In genomic region chr7:29259781-29260730, GRCm38 (mm10) we compare ENCODE assay signal across 14 mouse cellular contexts. TPM values are rescaled to one million over a fixed set of nuclear protein-coding genes. Genes with fewer than 3 reads are reported as not detected.
DNase-seq lines count a peak whose midpoint lies in the region; ATAC-seq lines count a peak whose summit lies in the region.
"Had no signal": no experiment of that assay in that cellular context is flagged by ENCODE, and none has a peak within 500 bp of the region (broad histone marks: within the 10 kb centered on the region; RNA-seq: fewer than 3 reads in every experiment).

No protein-coding gene starts in this region.

- H3K27me3 ChIP-seq in megakaryocyte, embryonic 14.5 days (replicated peaks) = no peaks in the 10 kb centered on the region
- no peaks in the 10 kb centered on the region for H3K27me3 ChIP-seq in forebrain, embryonic 10.5 days (ENCODE audit: poor library complexity, severe bottlenecking)
- no peaks in the 10 kb centered on the region for H3K27me3 ChIP-seq in limb, embryonic 13.5 days
- H3K27me3 ChIP-seq: CH12.LX; liver, embryonic 13.5 days had no signal

- WGBS in forebrain, embryonic 10.5 days = 82% methylated on average over 10 of the region's 10 CpGs
- 68% methylated on average over 10 of the region's 10 CpGs for WGBS in limb, embryonic 13.5 days

- no peak for ATAC-seq in megakaryocyte, adult 5-6 weeks (ENCODE audit: poor library complexity, severe bottlenecking)
- ATAC-seq in limb, embryonic 13.5 days (ENCODE audit: low FRiP score, low read depth) = no peak

- DNase-seq in forebrain, embryonic 10.5 days (ENCODE audit: extremely low spot score, low spot score) = no peak
- peak; percentile 61 for DNase-seq in thymus, postnatal 14 days
- no peak for DNase-seq in urinary bladder, adult 2 months (ENCODE audit: low spot score)
- no peak for DNase-seq in cerebellum, adult 11 months
- DNase-seq in heart, postnatal 10 days = no peak
- DNase-seq: adrenal gland, postnatal 36 days; cerebellum, adult 8-10 months; heart, postnatal 4 days; liver, embryonic 13.5 days had no signal

- peaks cover 14% of the 10 kb centered on the region for H3K36me3 ChIP-seq in megakaryocyte, embryonic 14.5 days (replicated peaks; ENCODE audit: low read length)
- 0 out of 2 replicates have a peak, but pooled peaks cover 4% of the 10 kb centered on the region for H3K36me3 ChIP-seq in forebrain, embryonic 10.5 days (replicated peaks)
- peaks cover 21% of the 10 kb centered on the region for H3K36me3 ChIP-seq in limb, embryonic 13.5 days

- H3K9me3 ChIP-seq in megakaryocyte, embryonic 14.5 days = no peaks in the 10 kb centered on the region
- no peaks in the 10 kb centered on the region for H3K9me3 ChIP-seq in forebrain, embryonic 10.5 days
- H3K9me3 ChIP-seq in limb, embryonic 13.5 days = no peaks in the 10 kb centered on the region
- H3K9me3 ChIP-seq: liver, embryonic 13.5 days had no signal

- H3K27ac ChIP-seq in forebrain, embryonic 10.5 days = peak overlapping the region; percentile 70
- H3K27ac ChIP-seq in limb, embryonic 13.5 days = peak overlapping the region; percentile 10; the same call in 1 of the 2 replicates
- H3K27ac ChIP-seq: liver, embryonic 13.5 days had no signal

- peak overlapping the region; percentile 56 for H3K4me3 ChIP-seq in megakaryocyte, embryonic 14.5 days (replicated peaks)
- H3K4me3 ChIP-seq in forebrain, embryonic 10.5 days = no peak overlapping the region
- H3K4me3 ChIP-seq in limb, embryonic 13.5 days = no peak overlapping the region
- H3K4me3 ChIP-seq: liver, embryonic 13.5 days had no signal

- intact Hi-C loops in heart, postnatal 10 days (cut with DNase I) = no loop called here

- H3K4me1 ChIP-seq in megakaryocyte, embryonic 14.5 days = peaks cover 44% of the 10 kb centered on the region
- peaks cover 27% of the 10 kb centered on the region for H3K4me1 ChIP-seq in forebrain, embryonic 10.5 days
- peaks cover 20% of the 10 kb centered on the region for H3K4me1 ChIP-seq in limb, embryonic 13.5 days
- H3K4me1 ChIP-seq: liver, embryonic 13.5 days had no signal

- H3K4me2 ChIP-seq in limb, embryonic 13.5 days (replicated peaks) = no peak overlapping the region
- H3K4me2 ChIP-seq: liver, embryonic 13.5 days had no signal

- no peak overlapping the region; the same call in 1 of the 2 replicates for H3K9ac ChIP-seq in limb, embryonic 13.5 days
- H3K9ac ChIP-seq: liver, embryonic 13.5 days had no signal

RNA-seq across cellular contexts. Expression of gene 2200002D01Rik, which starts 11.8 kb away (rescaled TPM):
- polyA plus RNA-seq in megakaryocyte, embryonic 14.5 days (2012; ENCODE audit: insufficient read depth, low replicate concordance) = 0.46 TPM in 1 of 2 replicates, not detected in the other
- not detected in 2 replicates for total RNA-seq in megakaryocyte, adult 5-6 weeks (2015)
- total RNA-seq in megakaryocyte, adult 5-6 weeks (2017) = 0.37 and 2.4 TPM in 2 replicates
- polyA plus RNA-seq in forebrain, embryonic 10.5 days (2016; fragmentation: Nextera tagmentation; extraction: Ambion mirVana) = 2.9 and 4.1 TPM in 2 replicates
- 1.7 and 2.0 TPM in 2 replicates for polyA plus RNA-seq in limb, embryonic 13.5 days (2015; fragmentation: Nextera tagmentation; extraction: Ambion mirVana)
- polyA plus RNA-seq in urinary bladder, adult 2 months (2012; rRNA removed) = 144 and 178 TPM in 2 replicates
- 1 to 10 TPM; 2.6 to 3.5 TPM for total RNA-seq in heart, postnatal 10 days (2021)

RNA-seq across cellular contexts. Expression of gene Spint2, which starts 21.7 kb away (rescaled TPM):
- polyA plus RNA-seq in megakaryocyte, embryonic 14.5 days (2012; ENCODE audit: insufficient read depth, low replicate concordance) = 19.9 and 37.0 TPM in 2 replicates
- 6.1 and 7.3 TPM in 2 replicates for total RNA-seq in megakaryocyte, adult 5-6 weeks (2015)
- total RNA-seq in megakaryocyte, adult 5-6 weeks (2017) = 2.6 and 5.3 TPM in 2 replicates
- polyA plus RNA-seq in forebrain, embryonic 10.5 days (2016; fragmentation: Nextera tagmentation; extraction: Ambion mirVana) = 44.2 and 50.8 TPM in 2 replicates
- polyA plus RNA-seq in limb, embryonic 13.5 days (2015; fragmentation: Nextera tagmentation; extraction: Ambion mirVana) = 110 and 112 TPM in 2 replicates
- 485 and 505 TPM in 2 replicates for polyA plus RNA-seq in urinary bladder, adult 2 months (2012; rRNA removed)
- 10 to 100 TPM; 53.3 to 62.7 TPM for total RNA-seq in heart, postnatal 10 days (2021)

RNA-seq across cellular contexts. Expression of gene Yif1b, which starts 21.9 kb away (rescaled TPM):
- polyA plus RNA-seq in megakaryocyte, embryonic 14.5 days (2012; ENCODE audit: insufficient read depth, low replicate concordance) = 1,324 and 2,330 TPM in 2 replicates
- total RNA-seq in megakaryocyte, adult 5-6 weeks (2015) = 36.2 and 38.0 TPM in 2 replicates
- total RNA-seq in megakaryocyte, adult 5-6 weeks (2017) = 19.1 and 21.8 TPM in 2 replicates
- polyA plus RNA-seq in forebrain, embryonic 10.5 days (2016; fragmentation: Nextera tagmentation; extraction: Ambion mirVana) = 103 and 108 TPM in 2 replicates
- polyA plus RNA-seq in limb, embryonic 13.5 days (2015; fragmentation: Nextera tagmentation; extraction: Ambion mirVana) = 123 and 124 TPM in 2 replicates
- polyA plus RNA-seq in urinary bladder, adult 2 months (2012; rRNA removed) = 43.4 and 45.5 TPM in 2 replicates
- 10 to 100 TPM; 72.9 to 75.1 TPM for total RNA-seq in heart, postnatal 10 days (2021)

RNA-seq across cellular contexts. Expression of gene Kcnk6, which starts 27.7 kb away (rescaled TPM):
- polyA plus RNA-seq in megakaryocyte, embryonic 14.5 days (2012; ENCODE audit: insufficient read depth, low replicate concordance) = 32.5 and 42.2 TPM in 2 replicates
- total RNA-seq in megakaryocyte, adult 5-6 weeks (2015) = 9.2 and 10.1 TPM in 2 replicates
- total RNA-seq in megakaryocyte, adult 5-6 weeks (2017) = 14.5 and 14.6 TPM in 2 replicates
- polyA plus RNA-seq in forebrain, embryonic 10.5 days (2016; fragmentation: Nextera tagmentation; extraction: Ambion mirVana) = 0.64 and 0.79 TPM in 2 replicates
- polyA plus RNA-seq in limb, embryonic 13.5 days (2015; fragmentation: Nextera tagmentation; extraction: Ambion mirVana) = 1.9 and 2.3 TPM in 2 replicates
- polyA plus RNA-seq in urinary bladder, adult 2 months (2012; rRNA removed) = 3.9 and 5.4 TPM in 2 replicates
- 1 to 10 TPM; 4.2 to 5.8 TPM for total RNA-seq in heart, postnatal 10 days (2021)
- total RNA-seq: megakaryocyte-erythroid progenitor cell, adult 5-6 weeks had no signal

RNA-seq across cellular contexts. Expression of gene Ppp1r14a, which starts 29.1 kb away (rescaled TPM):
- polyA plus RNA-seq in megakaryocyte, embryonic 14.5 days (2012; ENCODE audit: insufficient read depth, low replicate concordance) = 12.7 and 22.8 TPM in 2 replicates
- not detected in 2 replicates for total RNA-seq in megakaryocyte, adult 5-6 weeks (2015)
- not detected in 2 replicates for total RNA-seq in megakaryocyte, adult 5-6 weeks (2017)
- 7.4 and 8.7 TPM in 2 replicates for polyA plus RNA-seq in forebrain, embryonic 10.5 days (2016; fragmentation: Nextera tagmentation; extraction: Ambion mirVana)
- polyA plus RNA-seq in limb, embryonic 13.5 days (2015; fragmentation: Nextera tagmentation; extraction: Ambion mirVana) = 5.8 and 7.5 TPM in 2 replicates
- 303 and 338 TPM in 2 replicates for polyA plus RNA-seq in urinary bladder, adult 2 months (2012; rRNA removed)
- total RNA-seq in heart, postnatal 10 days (2021) = 10 to 100 TPM; 21.2 to 27.8 TPM
- total RNA-seq: CH12.LX; megakaryocyte-erythroid progenitor cell, adult 5-6 weeks had no signal

Comparison
In these comparisons a context has a peak if more than half of its experiments do, and no peak if none do; other contexts are left out.
1. RNA of gene 2200002D01Rik, which starts 11.8 kb away (polyA plus RNA-seq): 144 to 178 TPM in urinary bladder, adult 2 months; 2.9 to 4.1 TPM in forebrain, embryonic 10.5 days, 1.7 to 2.0 TPM in limb, embryonic 13.5 days and 0.46 TPM in megakaryocyte, embryonic 14.5 days; every median in the first group is over 10 times any median in the second.
2. RNA of gene Yif1b, which starts 21.9 kb away (polyA plus RNA-seq): 1,324 to 2,330 TPM in megakaryocyte, embryonic 14.5 days; 123 to 124 TPM in limb, embryonic 13.5 days, 103 to 108 TPM in forebrain, embryonic 10.5 days and 43.4 to 45.5 TPM in urinary bladder, adult 2 months; every median in the first group is over 10 times any median in the second.